Mouse (Mus musculus) liver, embryonic 16.5 days (tissue): ENCODE data around the gene Ell. TPM values are rescaled to one million over a fixed set of nuclear protein-coding genes. Genes with fewer than 3 reads are reported as not detected.

Source experiments
- ATAC-seq: fragments of 200-750 bp; cut with Nextera tagmentation; 2 replicates; pipeline ENCODE4 v1.8.0; 2017; ENCODE audit warnings: low read depth, mild to moderate bottlenecking, moderate number of reproducible peaks, moderate library complexity
- H3K27ac ChIP-seq: fragments of 300-500 bp; sonication (generic); 2 replicates; pipeline ENCODE4 v1.5.1; 2014; ENCODE audit warnings: mild to moderate bottlenecking, low read length
- H3K27me3 ChIP-seq: fragments of 300-500 bp; sonication (generic); 2 replicates; pipeline ENCODE4 v1.6.1; 2014; ENCODE audit warnings: low read depth, low read length, mixed read lengths; ENCODE audit not compliant: control insufficient read depth, insufficient read depth
- H3K36me3 ChIP-seq: fragments of 300-500 bp; sonication (generic); 2 replicates; pipeline ENCODE4 v1.6.1; 2014; ENCODE audit warnings: mild to moderate bottlenecking; ENCODE audit not compliant: control insufficient read depth, insufficient read depth
- H3K4me1 ChIP-seq: fragments of 300-500 bp; sonication (generic); 2 replicates; pipeline ENCODE4 v1.6.1; 2014; ENCODE audit warnings: low read depth, low read length, mixed read lengths; ENCODE audit not compliant: control insufficient read depth
- H3K4me2 ChIP-seq: fragments of 300-500 bp; sonication (generic); 2 replicates; pipeline ENCODE4 v1.6.1; 2014; ENCODE audit warnings: low read depth, low read length, mixed read lengths
- H3K4me3 ChIP-seq: fragments of 300-500 bp; sonication (generic); 2 replicates; pipeline ENCODE4 v1.5.1; 2014; ENCODE audit warnings: low read depth, mild to moderate bottlenecking, low read length
- H3K9ac ChIP-seq: fragments of 300-500 bp; sonication (generic); 2 replicates; pipeline ENCODE4 v1.6.1; 2014; ENCODE audit warnings: low read depth, low read length
- H3K9me3 ChIP-seq: fragments of 300-500 bp; sonication (generic); replicated peaks from 2 replicates; pipeline ENCODE4 v1.6.1; 2016; ENCODE audit warnings: low read length; ENCODE audit not compliant: control insufficient read depth
- WGBS: fragments of 180-500 bp; shearing (Covaris S2); extraction: QIAGEN DNeasy Blood & Tissue Kit; methylation state at CpG from one replicate; pipeline ENCODE4 v1.1.7; 2014; ENCODE audit not compliant: insufficient replicate concordance; 5-methylcytosine and 5-hydroxymethylcytosine counted together
- polyA plus RNA-seq: library from polyadenylated mRNA; unstranded; fragments of >200 nt; fragmentation: Nextera tagmentation; extraction: Ambion mirVana; gene quantifications from 2 replicates; pipeline ENCODE4 v1.2.1, GENCODE M21; 2015

The Ell gene
- polyA plus RNA-seq, 1 experiment from 2014 or later: 16.8 TPM

GRCm38 (mm10) chr8:70513441-70513840, 25.8 kb upstream of the Ell start:
- peaks cover 15% of the 10 kb centered on the region for H3K36me3 ChIP-seq
- H3K27ac ChIP-seq: no peak overlapping the region

GRCm38 (mm10) chr8:70517940-70518643, 21.2 kb upstream of the Ell start:
- Histone ChIP-seq H3K4me1 (peaks cover 8% of the 10 kb centered on the region), H3K4me3 (no peak overlapping the region), H3K9me3 (no peaks in the 10 kb centered on the region), H3K9ac (no peak overlapping the region), H3K27me3 (no peaks in the 10 kb centered on the region), H3K4me2 (no peak overlapping the region), H3K27ac (no peak overlapping the region), H3K36me3 (peaks cover 17% of the 10 kb centered on the region)
- ATAC-seq: no peak
- WGBS: 79% methylated on average over 10 of the region's 10 CpGs

More at GRCm38 (mm10) chr8:70513441-70513840, 25.8 kb upstream of the Ell start:
- H3K9me3 ChIP-seq: no peaks in the 10 kb centered on the region
- no peak overlapping the region for H3K4me3 ChIP-seq
- 72% methylated on average over 2 of the region's 2 CpGs for WGBS
- ATAC-seq: no peak
- H3K9ac ChIP-seq: no peak overlapping the region
- peaks cover 25% of the 10 kb centered on the region for H3K4me1 ChIP-seq
- H3K27me3 ChIP-seq: no peaks in the 10 kb centered on the region
- no peak overlapping the region for H3K4me2 ChIP-seq

- no peak overlapping the region for H3K9ac ChIP-seq
- no peaks in the 10 kb centered on the region for H3K9me3 ChIP-seq
- H3K4me1 ChIP-seq: peaks cover 14% of the 10 kb centered on the region
- H3K27ac ChIP-seq: no peak overlapping the region
- ATAC-seq: no peak
- 75% methylated on average over 6 of the region's 6 CpGs for WGBS
- H3K4me2 ChIP-seq: no peak overlapping the region
- no peak overlapping the region for H3K4me3 ChIP-seq
- peaks cover 11% of the 10 kb centered on the region for H3K36me3 ChIP-seq
- H3K27me3 ChIP-seq: no peaks in the 10 kb centered on the region
Measured at GRCm38 (mm10) chr8:70519043-70519442, 20.2 kb upstream of the Ell start.

- Histone ChIP-seq H3K36me3 (peaks cover 7% of the 10 kb centered on the region), H3K9ac (no peak overlapping the region), H3K9me3 (no peaks in the 10 kb centered on the region), H3K4me1 (peaks cover 14% of the 10 kb centered on the region), H3K4me2 (no peak overlapping the region), H3K27me3 (no peaks in the 10 kb centered on the region), H3K4me3 (no peak overlapping the region), H3K27ac (no peak overlapping the region)
- 40% methylated on average over 2 of the region's 2 CpGs for WGBS
- ATAC-seq: no peak
Measured at GRCm38 (mm10) chr8:70519606-70520005, 19.7 kb upstream of the Ell start.

GRCm38 (mm10) chr8:70522592-70523403, 16.5 kb upstream of the Ell start:
- H3K4me2 ChIP-seq: peak overlapping the region; percentile 86
- under 1% methylated on average over 51 of the region's 51 CpGs for WGBS
- ATAC-seq: peak; percentile 83
- peak overlapping the region; percentile 84 for H3K4me3 ChIP-seq
- H3K4me1 ChIP-seq: peaks cover 24% of the 10 kb centered on the region
- H3K36me3 ChIP-seq: peaks cover 7% of the 10 kb centered on the region
- no peaks in the 10 kb centered on the region for H3K9me3 ChIP-seq
- H3K9ac ChIP-seq: peak overlapping the region; percentile 89
- H3K27ac ChIP-seq: peak overlapping the region; percentile 92
- H3K27me3 ChIP-seq: no peaks in the 10 kb centered on the region

- WGBS: under 1% methylated on average over 8 of the region's 8 CpGs
- Histone ChIP-seq H3K4me2 (peak overlapping the region; percentile 63), H3K4me1 (peaks cover 42% of the 10 kb centered on the region), H3K27ac (peak overlapping the region; percentile 92), H3K36me3 (peaks cover 20% of the 10 kb centered on the region), H3K27me3 (no peaks in the 10 kb centered on the region), H3K9ac (peak overlapping the region; percentile 98), H3K9me3 (no peaks in the 10 kb centered on the region), H3K4me3 (peak overlapping the region; percentile 87)
- peak; percentile 25; the same call in 1 of the 2 replicates for ATAC-seq
Measured at GRCm38 (mm10) chr8:70527111-70527511, 12.1 kb upstream of the Ell start.

GRCm38 (mm10) chr8:70527512-70528181, 11.6 kb upstream of the Ell start, which contains the start of the genes Fkbp8 and Kxd1:
TSS of gene Fkbp8 (plus strand) at chr8:70527724.
TSS of gene Kxd1 (minus strand) at chr8:70527956.
- Histone ChIP-seq H3K4me2 (peak within 1 kb of the TSS; percentile 63), H3K27ac (peak within 1 kb of the TSS; percentile 92), H3K27me3 (no peaks in the 10 kb centered on the region), H3K9ac (peak within 1 kb of the TSS; percentile 98), H3K4me1 (peaks cover 38% of the 10 kb centered on the region), H3K9me3 (no peaks in the 10 kb centered on the region), H3K36me3 (peaks cover 25% of the 10 kb centered on the region), H3K4me3 (peak within 1 kb of the TSS; percentile 87)
- under 1% methylated on average over 39 of the region's 61 CpGs for WGBS
- ATAC-seq: peak; percentile 80

- Histone ChIP-seq H3K4me1 (peaks cover 38% of the 10 kb centered on the region), H3K9ac (peak overlapping the region; percentile 98), H3K27ac (peak overlapping the region; percentile 92), H3K9me3 (no peaks in the 10 kb centered on the region), H3K27me3 (no peaks in the 10 kb centered on the region), H3K4me2 (peak overlapping the region; percentile 63), H3K4me3 (peak overlapping the region; percentile 87), H3K36me3 (peaks cover 28% of the 10 kb centered on the region)
- ATAC-seq: no peak
- WGBS: 10% methylated on average over 13 of the region's 13 CpGs
Measured at GRCm38 (mm10) chr8:70528182-70528797, 11.0 kb upstream of the Ell start.
